Mouse (Mus musculus) pancreas, adult 10 weeks (tissue): ENCODE measurements around the gene Hsdl1. TPM values are rescaled to one million over a fixed set of nuclear protein-coding genes. Genes with fewer than 3 reads are reported as not detected.

Experiments used
- polyA plus RNA-seq: library from polyadenylated mRNA; stranded (reverse); fragments of 350-450 nt; fragmentation: Illumina TruSeq; extraction: RNeasy Lipid Tissue Mini Kit (QIAGEN cat#74804); gene quantifications from one replicate; pipeline ENCODE4 v1.2.3, GENCODE M21; 2015; ENCODE audit warnings: low read depth, low replicate concordance; ENCODE audit not compliant: insufficient read depth

Hsdl1 gene
- polyA plus RNA-seq = 4.2 TPM

DNA sequence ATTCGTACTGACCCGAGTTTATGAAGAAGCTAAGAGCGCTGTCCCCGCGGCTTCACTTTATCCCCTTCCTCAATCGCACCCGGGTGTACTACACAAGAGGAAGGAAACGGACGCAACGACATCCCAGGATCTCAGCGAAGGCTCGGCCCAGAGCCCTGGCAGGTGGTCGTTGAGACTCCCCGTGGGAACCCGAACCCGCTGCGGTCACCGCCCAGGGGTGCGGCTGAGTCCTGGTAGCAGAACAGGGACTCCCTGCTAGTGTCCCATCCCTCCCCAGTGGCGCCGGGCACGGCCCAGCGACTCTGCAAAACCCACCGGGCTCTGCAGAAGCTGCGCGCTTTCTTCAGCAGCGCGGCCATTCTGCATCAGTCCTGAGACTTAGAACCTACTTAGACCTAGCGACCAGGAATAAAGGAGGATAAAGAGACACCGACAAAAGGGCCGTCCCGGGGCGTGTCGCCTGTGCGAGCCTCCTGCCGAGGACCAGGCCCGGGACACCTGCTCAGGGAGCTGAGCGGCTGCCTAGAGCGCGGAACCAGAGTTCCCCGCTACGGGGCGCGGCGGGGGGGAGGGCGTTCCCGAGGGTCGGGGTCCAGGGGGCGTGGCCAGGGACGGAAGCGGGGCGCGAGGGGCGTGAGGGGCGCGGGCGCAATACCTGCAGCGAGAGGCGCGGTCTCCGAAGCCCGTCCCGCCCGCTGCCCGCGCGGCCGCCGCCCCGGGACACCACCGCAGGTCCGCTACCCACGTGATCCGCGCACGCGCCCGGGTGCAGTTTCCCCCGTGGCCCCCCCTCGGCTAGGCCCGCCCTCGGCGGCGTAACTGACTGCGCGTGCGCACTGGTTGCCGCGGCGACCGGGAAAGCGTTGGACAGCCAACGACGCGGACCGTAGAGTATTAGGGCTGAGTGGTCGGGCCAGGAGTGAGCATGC, at the start of gene Hsdl1, which contains the start of gene Dnaaf1:
TSS of gene Hsdl1 (minus strand) at position 747 of the 929 bp plus-strand sequence.
TSS of gene Dnaaf1 (plus strand) at position 799 of the 929 bp plus-strand sequence.

DNA sequence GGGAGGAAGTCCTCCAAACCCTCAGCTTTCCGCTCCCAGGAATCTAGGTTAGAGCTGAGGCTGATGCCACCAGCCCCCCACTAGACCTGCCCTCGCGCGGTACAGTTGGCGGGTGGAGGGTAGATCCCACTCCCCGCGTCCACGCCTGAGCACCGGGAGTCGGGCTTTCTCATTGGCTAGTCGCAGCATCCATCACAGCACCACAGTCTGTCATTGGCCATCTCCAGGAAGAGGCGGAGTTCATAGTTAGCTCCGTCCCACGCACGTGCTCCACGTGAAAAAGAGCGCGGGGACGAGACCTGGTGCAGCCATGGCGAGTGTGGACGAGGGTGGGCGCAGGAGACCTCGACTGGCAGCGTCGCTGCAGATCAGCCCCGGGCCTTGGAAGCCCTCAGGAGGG, 37.5 kb upstream of the Hsdl1 start, which contains the start of gene Adad2:
TSS of gene Adad2 (plus strand) at position 277 of the 400 bp plus-strand sequence.

GRCm38 (mm10) chr8:119604996-119605395, 30.0 kb upstream of the Hsdl1 start, which contains the start of gene Taf1c:
TSS of gene Taf1c (minus strand) at chr8:119605222.

DNA sequence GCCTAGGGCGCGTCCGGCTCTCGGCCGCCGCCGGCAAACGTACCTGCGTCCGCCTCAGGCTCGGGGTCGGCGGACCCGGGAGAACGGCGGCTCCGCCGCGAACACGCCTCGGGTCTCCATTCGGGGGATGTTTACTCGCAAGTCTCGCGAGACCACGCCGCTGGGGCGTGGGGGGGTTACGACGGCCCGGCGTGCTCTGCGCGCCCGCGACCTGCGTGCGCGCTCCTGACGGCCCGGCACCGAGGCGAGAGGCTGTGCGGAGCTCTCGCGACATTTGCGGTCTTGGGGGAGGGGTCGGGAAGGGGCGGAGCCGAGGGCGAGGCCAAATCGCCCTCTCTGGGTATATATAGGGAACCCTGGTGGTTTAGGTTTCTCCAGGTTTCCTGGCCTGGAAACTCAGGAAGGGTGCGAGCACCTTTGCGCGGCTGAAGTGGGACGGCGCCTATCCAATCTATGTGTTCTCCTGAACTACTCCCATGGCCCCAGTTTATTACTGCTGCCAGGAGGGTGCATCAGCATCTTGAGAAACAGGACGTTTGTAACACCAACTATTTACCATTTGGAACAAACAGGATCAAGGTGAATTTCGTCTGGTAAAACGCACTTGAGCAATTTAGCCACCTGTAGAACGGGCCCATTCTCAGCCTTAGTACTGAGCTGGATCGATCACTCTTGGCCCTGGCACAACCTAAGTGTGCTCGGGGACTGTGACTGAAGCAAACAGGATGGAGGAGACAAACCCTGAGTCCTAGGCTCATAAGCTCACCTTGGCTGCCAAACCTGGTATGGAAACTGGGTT, 16.2 kb downstream of the Hsdl1 start, which contains the start of gene Mbtps1:
TSS of gene Mbtps1 (minus strand) at position 133 of the 799 bp plus-strand sequence.

Other genes starting within 250 kb of the Hsdl1 start
- gene Hsbp1, start 230.7 kb downstream of the Hsdl1 start, polyA plus RNA-seq = 35.2 TPM
- 6.9 TPM for gene Mlycd, start 180.3 kb downstream of the Hsdl1 start, polyA plus RNA-seq
- gene Osgin1, start 141.1 kb downstream of the Hsdl1 start, polyA plus RNA-seq = 15.2 TPM
- 0.83 TPM for gene Necab2, start 128.5 kb downstream of the Hsdl1 start, polyA plus RNA-seq
- gene Slc38a8, start 73.5 kb downstream of the Hsdl1 start, polyA plus RNA-seq = not detected
- 16.4 TPM for gene Mbtps1, start 16.4 kb downstream of the Hsdl1 start, polyA plus RNA-seq
- gene Dnaaf1, start 52 bp upstream of the Hsdl1 start, polyA plus RNA-seq = not detected
- gene Taf1c, start 30.0 kb upstream of the Hsdl1 start, polyA plus RNA-seq = 4.0 TPM
- gene Adad2, start 37.6 kb upstream of the Hsdl1 start, polyA plus RNA-seq = not detected
- not detected for gene Kcng4, start 60.5 kb upstream of the Hsdl1 start, polyA plus RNA-seq
- gene Wfdc1, start 91.2 kb upstream of the Hsdl1 start, polyA plus RNA-seq = 11.7 TPM
- gene Atp2c2, start 124.8 kb upstream of the Hsdl1 start, polyA plus RNA-seq = 5.0 TPM
- 2.4 TPM for gene Tldc1, start 203.2 kb upstream of the Hsdl1 start, polyA plus RNA-seq